Mouse (Mus musculus): ENCODE measurements around the gene Ptgs1. TPM values are rescaled to one million over a fixed set of nuclear protein-coding genes. Genes with fewer than 3 reads are reported as not detected.

The Ptgs1 gene
- polyA plus RNA-seq, 1 experiment from 2014 or later = 36.2 TPM

- TF ChIP-seq CTCF (IDR thresholded peaks at IDR 0.05; ENCODE audit: low read depth) (no peak), EP300 (optimal IDR thresholded peaks at IDR 0.05) (no peak)
Observed at GRCm38 (mm10) chr2:36191098-36191941, 38.9 kb upstream of the Ptgs1 start.

GRCm38 (mm10) chr2:36197021-36197420 is 33.2 kb upstream of the Ptgs1 start:
- no peaks in the 10 kb centered on the region for H3K27me3 ChIP-seq (ENCODE audit: control insufficient read depth, insufficient read depth, low read length)
- peaks cover 9% of the 10 kb centered on the region; the same call in 1 of the 2 replicates for H3K4me1 ChIP-seq (replicated peaks; ENCODE audit: control insufficient read depth, insufficient read depth)
- no peak overlapping the region for H3K4me2 ChIP-seq (replicated peaks; ENCODE audit: low read depth)
- DNase-seq (ENCODE audit: low spot score) (no peak), ATAC-seq (ENCODE audit: low FRiP score, low TSS enrichment) (no peak)
- 61% methylated on average over 3 of the region's 3 CpGs for WGBS
- TF ChIP-seq EP300 (optimal IDR thresholded peaks at IDR 0.05) (no peak), CTCF (IDR thresholded peaks at IDR 0.05; ENCODE audit: low read depth) (no peak)
- H3K9me3 ChIP-seq (ENCODE audit: control insufficient read depth, low read length) = no peaks in the 10 kb centered on the region
- H3K4me3 ChIP-seq (ENCODE audit: low read depth, low read length) = no peak overlapping the region
- no peak overlapping the region for H3K27ac ChIP-seq (replicated peaks)
- no peaks in the 10 kb centered on the region for H3K36me3 ChIP-seq (ENCODE audit: control insufficient read depth, insufficient read depth, low read length)
- no peak overlapping the region for H3K9ac ChIP-seq (ENCODE audit: low read length)

More at GRCm38 (mm10) chr2:36191098-36191941, 38.9 kb upstream of the Ptgs1 start:
- Histone ChIP-seq H3K4me3 (ENCODE audit: low read depth, low read length) (no peak overlapping the region), H3K4me1 (replicated peaks; ENCODE audit: control insufficient read depth, insufficient read depth) (0 out of 2 replicates have a peak, but pooled peaks cover 2% of the 10 kb centered on the region), H3K9me3 (ENCODE audit: control insufficient read depth, low read length) (no peaks in the 10 kb centered on the region), H3K4me2 (replicated peaks; ENCODE audit: low read depth) (no peak overlapping the region), H3K27ac (replicated peaks) (peak overlapping the region; percentile 45; the same call in 1 of the 2 replicates), H3K36me3 (ENCODE audit: control insufficient read depth, insufficient read depth, low read length) (no peaks in the 10 kb centered on the region), H3K27me3 (ENCODE audit: control insufficient read depth, insufficient read depth, low read length) (no peaks in the 10 kb centered on the region), H3K9ac (ENCODE audit: low read length) (no peak overlapping the region)
- no peak for DNase-seq (ENCODE audit: low spot score)
- ATAC-seq (ENCODE audit: low FRiP score, low TSS enrichment) = peak; percentile 42; the same call in 1 of the 2 replicates
- WGBS = 24% methylated on average over 12 of the region's 12 CpGs

DNA sequence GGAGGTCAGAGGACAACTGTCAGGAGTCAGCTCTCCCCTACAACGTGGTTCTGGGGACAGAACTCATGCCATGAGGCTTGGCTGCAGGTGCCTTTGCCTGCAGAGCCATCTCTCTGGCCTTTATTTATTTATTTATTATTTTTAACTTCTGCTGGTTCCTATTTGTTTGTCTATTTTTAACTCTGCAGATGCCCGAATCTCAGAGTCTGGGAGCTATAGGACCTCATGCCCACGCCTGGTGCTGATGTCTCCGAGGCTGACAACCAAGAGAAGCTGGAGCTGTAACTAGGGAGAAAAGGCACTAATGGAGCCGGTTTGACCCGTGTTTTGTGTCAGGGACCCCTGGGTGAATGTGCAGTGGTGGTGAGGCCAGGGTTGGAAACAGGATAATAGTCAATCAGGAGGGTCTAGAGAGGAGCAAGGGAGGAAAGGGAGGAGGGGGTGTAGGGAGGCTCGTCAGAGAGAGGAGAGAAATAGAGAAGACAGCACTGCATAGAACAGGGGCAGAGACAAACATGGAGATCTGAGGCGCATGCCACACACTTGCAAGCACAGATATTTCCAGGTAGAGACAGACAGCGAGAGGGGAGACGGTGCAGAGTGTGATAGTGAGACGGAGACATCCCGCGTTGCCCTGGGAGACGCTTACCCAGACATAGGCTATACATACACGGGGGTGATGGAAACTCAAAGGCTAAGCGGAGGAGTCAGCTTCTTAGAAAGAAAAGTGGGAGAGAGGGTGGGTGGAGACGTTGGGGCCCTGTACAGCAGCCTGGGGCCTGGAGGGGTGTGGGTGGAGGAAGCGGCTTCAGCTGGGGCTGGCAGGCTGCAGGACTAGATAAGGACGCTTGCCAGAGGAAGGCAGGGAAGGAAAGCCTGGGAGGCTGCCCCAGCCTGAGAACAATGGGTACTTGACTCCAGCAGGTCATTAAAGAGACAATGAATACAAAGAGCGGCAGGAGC is 32.0 kb upstream of the Ptgs1 start:
- H3K9me3 ChIP-seq (ENCODE audit: control insufficient read depth, low read length) = no peaks in the 10 kb centered on the region
- peak; percentile 46; the same call in 1 of the 2 replicates for ATAC-seq (ENCODE audit: low FRiP score, low TSS enrichment)
- no peak for TF ChIP-seq EP300 (optimal IDR thresholded peaks at IDR 0.05)
- TF ChIP-seq CTCF (IDR thresholded peaks at IDR 0.05; ENCODE audit: low read depth) = no peak
- 34% methylated on average over 20 of the region's 20 CpGs for WGBS
- no peak overlapping the region for H3K4me3 ChIP-seq (ENCODE audit: low read depth, low read length)
- peaks cover 11% of the 10 kb centered on the region; the same call in 1 of the 2 replicates for H3K4me1 ChIP-seq (replicated peaks; ENCODE audit: control insufficient read depth, insufficient read depth)
- H3K36me3 ChIP-seq (ENCODE audit: control insufficient read depth, insufficient read depth, low read length) = no peaks in the 10 kb centered on the region
- H3K27me3 ChIP-seq (ENCODE audit: control insufficient read depth, insufficient read depth, low read length) = no peaks in the 10 kb centered on the region
- peak overlapping the region; percentile 18; the same call in 1 of the 2 replicates for H3K9ac ChIP-seq (ENCODE audit: low read length)
- peak; percentile 45 for DNase-seq (ENCODE audit: low spot score)
- no peak overlapping the region; the same call in 1 of the 2 replicates for H3K4me2 ChIP-seq (replicated peaks; ENCODE audit: low read depth)
- H3K27ac ChIP-seq (replicated peaks) = no peak overlapping the region

DNA sequence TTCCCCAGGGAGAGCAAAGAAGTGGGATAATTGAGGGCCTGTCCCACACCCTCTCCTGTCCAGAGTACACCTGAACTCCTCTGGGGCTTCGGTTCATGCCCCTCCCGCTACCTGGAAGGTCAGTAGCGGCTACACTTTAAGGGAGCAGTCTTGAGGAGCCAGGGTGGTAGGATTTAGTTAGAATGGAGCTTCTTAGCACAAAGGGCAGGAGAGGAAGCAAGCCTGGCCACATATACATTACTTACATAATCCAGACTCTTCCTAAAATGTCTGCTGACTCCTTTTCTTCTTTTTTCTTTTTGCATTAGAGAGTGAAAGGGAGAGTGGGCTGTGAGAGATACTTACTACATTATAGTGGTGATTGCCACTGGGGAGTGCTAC is 31.4 kb upstream of the Ptgs1 start:
- H3K4me3 ChIP-seq (ENCODE audit: low read depth, low read length) = no peak overlapping the region
- 35% methylated on average over 3 of the region's 3 CpGs for WGBS

GRCm38 (mm10) chr2:36200813-36201212 is 29.4 kb upstream of the Ptgs1 start:
- peaks cover 11% of the 10 kb centered on the region; the same call in 1 of the 2 replicates for H3K4me1 ChIP-seq (replicated peaks; ENCODE audit: control insufficient read depth, insufficient read depth)
- no peak overlapping the region for H3K4me3 ChIP-seq (ENCODE audit: low read depth, low read length)
- peak; percentile 55 for DNase-seq (ENCODE audit: low spot score)
- no peak for TF ChIP-seq EP300 (optimal IDR thresholded peaks at IDR 0.05)
- peak; percentile 51 for TF ChIP-seq CTCF (IDR thresholded peaks at IDR 0.05; ENCODE audit: low read depth)
- H3K27ac ChIP-seq (replicated peaks) = peak overlapping the region; percentile 50; the same call in 1 of the 2 replicates
- no peak overlapping the region for H3K4me2 ChIP-seq (replicated peaks; ENCODE audit: low read depth)
- H3K9ac ChIP-seq (ENCODE audit: low read length) = no peak overlapping the region
- no peaks in the 10 kb centered on the region for H3K27me3 ChIP-seq (ENCODE audit: control insufficient read depth, insufficient read depth, low read length)
- H3K36me3 ChIP-seq (ENCODE audit: control insufficient read depth, insufficient read depth, low read length) = no peaks in the 10 kb centered on the region
- 58% methylated on average over 2 of the region's 2 CpGs for WGBS
- peak; percentile 82 for ATAC-seq (ENCODE audit: low FRiP score, low TSS enrichment)
- H3K9me3 ChIP-seq (ENCODE audit: control insufficient read depth, low read length) = no peaks in the 10 kb centered on the region

More for the DNA sequence above, 31.4 kb upstream of the Ptgs1 start:
- Histone ChIP-seq H3K9me3 (ENCODE audit: control insufficient read depth, low read length) (no peaks in the 10 kb centered on the region), H3K9ac (ENCODE audit: low read length) (no peak overlapping the region; the same call in 1 of the 2 replicates), H3K36me3 (ENCODE audit: control insufficient read depth, insufficient read depth, low read length) (no peaks in the 10 kb centered on the region), H3K27ac (replicated peaks) (no peak overlapping the region), H3K4me1 (replicated peaks; ENCODE audit: control insufficient read depth, insufficient read depth) (peaks cover 11% of the 10 kb centered on the region; the same call in 1 of the 2 replicates), H3K4me2 (replicated peaks; ENCODE audit: low read depth) (no peak overlapping the region), H3K27me3 (ENCODE audit: control insufficient read depth, insufficient read depth, low read length) (no peaks in the 10 kb centered on the region)
- TF ChIP-seq CTCF (IDR thresholded peaks at IDR 0.05; ENCODE audit: low read depth) = no peak
- TF ChIP-seq EP300 (optimal IDR thresholded peaks at IDR 0.05) = no peak
- DNase-seq (ENCODE audit: low spot score) (no peak), ATAC-seq (ENCODE audit: low FRiP score, low TSS enrichment) (no peak)

All from stomach, postnatal 0 days (tissue).